Mouse (Mus musculus): Measurements from ENCODE around the gene Saysd1.

DNA sequence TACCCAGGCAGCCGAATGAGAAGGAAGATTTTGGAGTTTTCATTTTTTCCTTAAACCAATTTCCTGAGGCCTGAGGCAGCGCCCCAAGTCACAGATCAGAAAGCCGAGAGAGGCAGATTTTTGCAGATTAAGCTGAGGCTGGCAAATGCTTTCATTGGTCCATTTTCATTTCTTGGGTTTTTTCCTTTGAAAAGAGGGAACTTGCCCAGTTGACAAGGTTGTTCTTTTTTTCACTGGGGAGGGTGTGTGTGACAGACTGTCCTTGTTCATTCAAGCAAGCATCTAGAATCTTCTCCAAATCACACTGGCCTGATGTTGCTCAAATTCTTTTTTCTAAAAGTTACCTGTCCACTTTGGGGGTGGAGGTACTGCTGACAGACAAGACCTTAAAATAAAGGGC is 40.7 kb upstream of the Saysd1 start:
- no peak for TF ChIP-seq CTCF (IDR thresholded peaks at IDR 0.05)
- no peak for TF ChIP-seq EP300 (IDR thresholded peaks at IDR 0.05)

Measured in lung, postnatal 0 days (tissue).